ENCODE assay signal across 8 mouse cellular contexts in genomic region chr11:3913316-3914108, GRCm38 (mm10). TPM values are rescaled to one million over a fixed set of nuclear protein-coding genes. Genes with fewer than 3 reads are reported as not detected.
DNase-seq lines count a peak whose midpoint lies in the region; ATAC-seq lines count a peak whose summit lies in the region.

No protein-coding gene starts in this region.

- H3K27ac ChIP-seq in forebrain, embryonic 10.5 days = peak overlapping the region; percentile 83
- H3K27ac ChIP-seq in heart, embryonic 14.5 days (replicated peaks in 1 of 2; ENCODE audit: control insufficient read depth in 1 of 2, insufficient read depth in 1 of 2, low read depth in 2 of 2, low read length in 2 of 2) = peak overlapping the region; percentile 56 to 75; a peak in 3 of 4 replicates
- H3K27ac ChIP-seq in liver, embryonic 13.5 days = no peak overlapping the region
- H3K27ac ChIP-seq in stomach, embryonic 14.5 days (ENCODE audit: low read length) = peak overlapping the region; percentile 0; the same call in 1 of the 2 replicates

- H3K9ac ChIP-seq in heart, embryonic 14.5 days (ENCODE audit: low read length) = peak overlapping the region; percentile 75
- peak overlapping the region; percentile 45 for H3K9ac ChIP-seq in liver, embryonic 13.5 days
- peak overlapping the region; percentile 36; the same call in 1 of the 2 replicates for H3K9ac ChIP-seq in stomach, embryonic 14.5 days (replicated peaks; ENCODE audit: low read depth, low read length)

- peak; percentile 84 for ATAC-seq in heart, embryonic 14.5 days (ENCODE audit: insufficient number of reproducible peaks, insufficient read depth, low FRiP score, low read depth)
- peak; percentile 85 for ATAC-seq in liver, embryonic 13.5 days (ENCODE audit: low read depth)
- peak; percentile 72 for ATAC-seq in stomach, embryonic 14.5 days (ENCODE audit: insufficient number of reproducible peaks, insufficient read depth, low FRiP score, low read depth)

- H3K9me3 ChIP-seq in forebrain, embryonic 10.5 days = no peaks in the 10 kb centered on the region
- no peaks in the 10 kb centered on the region for H3K9me3 ChIP-seq in heart, embryonic 14.5 days (ENCODE audit: control insufficient read depth, low read length)
- H3K9me3 ChIP-seq in liver, embryonic 13.5 days (replicated peaks) = no peaks in the 10 kb centered on the region
- no peaks in the 10 kb centered on the region for H3K9me3 ChIP-seq in stomach, embryonic 14.5 days (ENCODE audit: control insufficient read depth, low read depth, low read length)

- peak overlapping the region; percentile 96 for H3K4me2 ChIP-seq in heart, embryonic 14.5 days (ENCODE audit: low read length)
- H3K4me2 ChIP-seq in liver, embryonic 13.5 days = peak overlapping the region; percentile 80
- peak overlapping the region; percentile 71 for H3K4me2 ChIP-seq in stomach, embryonic 14.5 days (replicated peaks; ENCODE audit: low read depth, low read length)

- peaks cover 54% of the 10 kb centered on the region for H3K4me1 ChIP-seq in forebrain, embryonic 10.5 days
- peaks cover 29 to 40% of the 10 kb centered on the region in 2 experiments for H3K4me1 ChIP-seq in heart, embryonic 14.5 days (ENCODE audit: control insufficient read depth in 2 of 2, insufficient read depth in 2 of 2, low read length in 2 of 2)
- H3K4me1 ChIP-seq in liver, embryonic 13.5 days (replicated peaks) = peaks cover 24% of the 10 kb centered on the region
- peaks cover 12% of the 10 kb centered on the region; the same call in 1 of the 2 replicates for H3K4me1 ChIP-seq in stomach, embryonic 14.5 days (ENCODE audit: control insufficient read depth, insufficient read depth, low read length)

- H3K4me3 ChIP-seq in forebrain, embryonic 10.5 days = peak overlapping the region; percentile 74
- peak overlapping the region; percentile 53 to 67 for H3K4me3 ChIP-seq in heart, embryonic 14.5 days (ENCODE audit: control insufficient read depth in 1 of 2, insufficient read depth in 1 of 2, low read depth in 1 of 2, low read length in 2 of 2)
- peak overlapping the region; percentile 57 for H3K4me3 ChIP-seq in liver, embryonic 13.5 days (replicated peaks)
- peak overlapping the region; percentile 54 for H3K4me3 ChIP-seq in stomach, embryonic 14.5 days (ENCODE audit: low read depth, low read length)

- peak; percentile 63 to 65 for DNase-seq in CD8-positive naive resting alpha-beta T cell, adult 2 months (ENCODE audit: low read depth in 2 of 2, low spot score in 2 of 2)
- DNase-seq in c-Kit-positive CD71-negative TER-119-negative erythroid progenitor cells, embryonic 14.5 days (ENCODE audit: low read depth) = peak; percentile 82
- peak; percentile 88 for DNase-seq in forebrain, embryonic 10.5 days (ENCODE audit: extremely low spot score, low spot score)
- DNase-seq in kidney, postnatal 14 days = peak; percentile 95
- peak; percentile 80 for DNase-seq in liver, embryonic 13.5 days
- DNase-seq in natural killer cell, adult 2 months (ENCODE audit: low spot score in 2 of 2) = peak; percentile 55 to 66

- H3K27me3 ChIP-seq in forebrain, embryonic 10.5 days (ENCODE audit: poor library complexity, severe bottlenecking) = peaks cover 22% of the 10 kb centered on the region
- no peaks in the 10 kb centered on the region for H3K27me3 ChIP-seq in heart, embryonic 14.5 days (ENCODE audit: control insufficient read depth, insufficient read depth, low read length)
- peaks cover 45% of the 10 kb centered on the region for H3K27me3 ChIP-seq in liver, embryonic 13.5 days
- H3K27me3 ChIP-seq in stomach, embryonic 14.5 days (ENCODE audit: control insufficient read depth, insufficient read depth, low read length) = 0 out of 2 replicates have a peak, but pooled peaks cover 4% of the 10 kb centered on the region

- under 1% methylated on average over 65 of the region's 65 CpGs for WGBS in forebrain, embryonic 10.5 days
- WGBS in heart, embryonic 14.5 days = under 1% methylated on average over 62 of the region's 65 CpGs
- under 1% methylated on average over 65 of the region's 65 CpGs for WGBS in liver, embryonic 13.5 days (ENCODE audit: insufficient replicate concordance)
- under 1% methylated on average over 65 of the region's 65 CpGs for WGBS in stomach, embryonic 14.5 days

- no peaks in the 10 kb centered on the region for H3K36me3 ChIP-seq in forebrain, embryonic 10.5 days (replicated peaks)
- H3K36me3 ChIP-seq in heart, embryonic 14.5 days (ENCODE audit: control insufficient read depth, insufficient read depth, low read length) = peaks cover 10% of the 10 kb centered on the region; the same call in 1 of the 2 replicates
- no peaks in the 10 kb centered on the region for H3K36me3 ChIP-seq in liver, embryonic 13.5 days
- no peaks in the 10 kb centered on the region for H3K36me3 ChIP-seq in stomach, embryonic 14.5 days (ENCODE audit: control insufficient read depth, insufficient read depth, low read length)

RNA-seq across cellular contexts. Expression of gene Slc35e4, which starts 1.0 kb away (rescaled TPM):
- polyA plus RNA-seq in forebrain, embryonic 10.5 days (2016; fragmentation: Nextera tagmentation; extraction: Ambion mirVana) = 4.8 and 5.1 TPM in 2 replicates
- polyA plus RNA-seq in heart, embryonic 14.5 days (2014; fragmentation: Nextera tagmentation; extraction: Ambion mirVana) = 3.0 and 3.4 TPM in 2 replicates
- 0.45 and 0.68 TPM in 2 replicates for polyA plus RNA-seq in liver, embryonic 13.5 days (2015; fragmentation: Nextera tagmentation; extraction: Ambion mirVana)
- 3.7 and 4.1 TPM in 2 replicates for polyA plus RNA-seq in stomach, embryonic 14.5 days (2014; fragmentation: Nextera tagmentation; extraction: Ambion mirVana)

RNA-seq across cellular contexts. Expression of gene Tcn2, which starts 18.4 kb away (rescaled TPM):
- polyA plus RNA-seq in forebrain, embryonic 10.5 days (2016; fragmentation: Nextera tagmentation; extraction: Ambion mirVana) = 19.4 and 21.1 TPM in 2 replicates
- 82.3 and 91.6 TPM in 2 replicates for polyA plus RNA-seq in heart, embryonic 14.5 days (2014; fragmentation: Nextera tagmentation; extraction: Ambion mirVana)
- polyA plus RNA-seq in liver, embryonic 13.5 days (2015; fragmentation: Nextera tagmentation; extraction: Ambion mirVana) = 14.8 and 15.9 TPM in 2 replicates
- polyA plus RNA-seq in stomach, embryonic 14.5 days (2014; fragmentation: Nextera tagmentation; extraction: Ambion mirVana) = 38.9 and 42.2 TPM in 2 replicates

RNA-seq across cellular contexts. Expression of gene Dusp18, which starts 18.5 kb away (rescaled TPM):
- 18.6 and 19.6 TPM in 2 replicates for polyA plus RNA-seq in forebrain, embryonic 10.5 days (2016; fragmentation: Nextera tagmentation; extraction: Ambion mirVana)
- polyA plus RNA-seq in heart, embryonic 14.5 days (2014; fragmentation: Nextera tagmentation; extraction: Ambion mirVana) = 11.5 and 11.6 TPM in 2 replicates
- 0.43 and 0.48 TPM in 2 replicates for polyA plus RNA-seq in liver, embryonic 13.5 days (2015; fragmentation: Nextera tagmentation; extraction: Ambion mirVana)
- 12.3 and 13.2 TPM in 2 replicates for polyA plus RNA-seq in stomach, embryonic 14.5 days (2014; fragmentation: Nextera tagmentation; extraction: Ambion mirVana)

RNA-seq across cellular contexts. Expression of gene 4921536K21Rik, which starts 18.6 kb away (rescaled TPM):
- polyA plus RNA-seq in forebrain, embryonic 10.5 days (2016; fragmentation: Nextera tagmentation; extraction: Ambion mirVana) = 1.2 and 1.7 TPM in 2 replicates
- polyA plus RNA-seq in heart, embryonic 14.5 days (2014; fragmentation: Nextera tagmentation; extraction: Ambion mirVana) = not detected in 2 replicates
- 0.03 TPM in 1 of 2 replicates, not detected in the other for polyA plus RNA-seq in liver, embryonic 13.5 days (2015; fragmentation: Nextera tagmentation; extraction: Ambion mirVana)
- 0.12 and 0.13 TPM in 2 replicates for polyA plus RNA-seq in stomach, embryonic 14.5 days (2014; fragmentation: Nextera tagmentation; extraction: Ambion mirVana)

RNA-seq across cellular contexts. Expression of gene Osbp2, which starts 49.8 kb away (rescaled TPM):
- 0.48 and 0.89 TPM in 2 replicates for polyA plus RNA-seq in forebrain, embryonic 10.5 days (2016; fragmentation: Nextera tagmentation; extraction: Ambion mirVana)
- 0.34 and 0.85 TPM in 2 replicates for polyA plus RNA-seq in heart, embryonic 14.5 days (2014; fragmentation: Nextera tagmentation; extraction: Ambion mirVana)
- polyA plus RNA-seq in liver, embryonic 13.5 days (2015; fragmentation: Nextera tagmentation; extraction: Ambion mirVana) = 0.18 and 0.27 TPM in 2 replicates
- polyA plus RNA-seq in stomach, embryonic 14.5 days (2014; fragmentation: Nextera tagmentation; extraction: Ambion mirVana) = 0.39 and 0.69 TPM in 2 replicates
